8 mouse cellular contexts compared by ENCODE assay signal in genomic region chr7:118533178-118533578, GRCm38 (mm10). TPM values are rescaled to one million over a fixed set of nuclear protein-coding genes. Genes with fewer than 3 reads are reported as not detected.
A peak's percentile ranks its signal among the peaks of the same experiment; 100 is the strongest.
DNase-seq lines count a peak whose midpoint lies in the region; ATAC-seq lines count a peak whose summit lies in the region.

TSS of gene Coq7 (minus strand) at chr7:118533356.

- H3K4me1 ChIP-seq in megakaryocyte, embryonic 14.5 days = peaks cover 28% of the 10 kb centered on the region

- peaks cover 6% of the 10 kb centered on the region for H3K36me3 ChIP-seq in megakaryocyte, embryonic 14.5 days (replicated peaks; ENCODE audit: low read length)

- peak; percentile 82 to 91 for DNase-seq in thymus, adult 18-20 months
- no peak for DNase-seq in thymus, postnatal 4 days
- DNase-seq in embryo, embryonic 11.5 days (ENCODE audit: low read depth, low spot score) = peak; percentile 96
- peak; percentile 92 for DNase-seq in gastrocnemius, postnatal 25 days
- DNase-seq in left cerebral cortex, adult 9 months (ENCODE audit: low spot score in 2 of 2) = peak; percentile 88 to 98
- DNase-seq in right cerebral cortex, adult 2 months (ENCODE audit: low spot score in 2 of 2) = peak; percentile 96 to 97

- ATAC-seq in inflammation-experienced regulatory T-cells, adult 6 months = peak; percentile 92

- no peaks in the 10 kb centered on the region for H3K27me3 ChIP-seq in megakaryocyte, embryonic 14.5 days (replicated peaks)

- H3K4me3 ChIP-seq in megakaryocyte, embryonic 14.5 days (replicated peaks) = peak within 1 kb of the TSS; percentile 97

- no peaks in the 10 kb centered on the region for H3K9me3 ChIP-seq in megakaryocyte, embryonic 14.5 days

RNA-seq across cellular contexts. Expression of gene Coq7, which starts in this region (rescaled TPM):
- 10 to 100 TPM; 59.5 to 62.9 TPM for total RNA-seq in gastrocnemius, postnatal 25 days (2021)
- 10 to 100 TPM in 2 of 3 experiments, 1 to 10 TPM in 1; 9.3 to 17.3 (median 11.1) TPM for polyA plus RNA-seq in inflammation-experienced regulatory T-cells, adult 6 months (2017; shearing (Covaris generic))
- 19.9 TPM in 1 of 2 replicates, not detected in the other for polyA plus RNA-seq in megakaryocyte, embryonic 14.5 days (2012; ENCODE audit: insufficient read depth, low replicate concordance)
